Mouse (Mus musculus): Measurements from ENCODE around the gene Tshz3.

Gene Tshz3

GRCm38 (mm10) chr7:36796392-36797187 lies 98.7 kb downstream of the Tshz3 start:
- DNase-seq: no peak
